Comparison of ENCODE assay signal across 8 mouse cellular contexts in genomic region chr17:45686716-45687115, GRCm38 (mm10). TPM values are rescaled to one million over a fixed set of nuclear protein-coding genes. Genes with fewer than 3 reads are reported as not detected.
A peak's percentile ranks its signal among the peaks of the same experiment; 100 is the strongest.
DNase-seq lines count a peak whose midpoint lies in the region; ATAC-seq and TF ChIP-seq lines count a peak whose summit lies in the region.

Gene Tmem63b (minus strand): TSS chr17:45686905.

- H3K9ac ChIP-seq in kidney, embryonic 16.5 days (replicated peaks; ENCODE audit: low read length) = peak within 1 kb of the TSS; percentile 95
- H3K9ac ChIP-seq in limb, embryonic 12.5 days (replicated peaks) = peak within 1 kb of the TSS; percentile 90
- H3K9ac ChIP-seq in neural tube, embryonic 14.5 days (replicated peaks; ENCODE audit: low read depth, low read length) = peak within 1 kb of the TSS; percentile 93

- no peak for TF ChIP-seq POLR2A in embryonic fibroblast, embryonic 13.5 days (IDR thresholded peaks at IDR 0.05; ENCODE audit: low read depth, low read length)

- no peak for ATAC-seq in kidney, embryonic 16.5 days (ENCODE audit: low FRiP score, low TSS enrichment)
- ATAC-seq in G1E (ENCODE audit: extremely low read depth, insufficient number of reproducible peaks, low FRiP score, poor library complexity, severe bottlenecking) = 0 out of 2 replicates have a peak, but pooled peaks have one; percentile 31
- no peak for ATAC-seq in limb, embryonic 12.5 days (ENCODE audit: insufficient number of reproducible peaks, insufficient read depth, low FRiP score, low TSS enrichment, low read depth)
- ATAC-seq in neural tube, embryonic 14.5 days (ENCODE audit: low read depth) = 0 out of 2 replicates have a peak, but pooled peaks have one; percentile 0

- H3K27me3 ChIP-seq in kidney, embryonic 16.5 days (ENCODE audit: insufficient read depth, low read length) = no peaks in the 10 kb centered on the region
- no peaks in the 10 kb centered on the region for H3K27me3 ChIP-seq in G1E (ENCODE audit: insufficient read depth, low read length)
- no peaks in the 10 kb centered on the region for H3K27me3 ChIP-seq in limb, embryonic 12.5 days
- no peaks in the 10 kb centered on the region for H3K27me3 ChIP-seq in neural tube, embryonic 14.5 days (ENCODE audit: control insufficient read depth, insufficient read depth, low read length)

- peaks cover under 1% of the 10 kb centered on the region; the same call in 1 of the 2 replicates for H3K36me3 ChIP-seq in kidney, embryonic 16.5 days (ENCODE audit: insufficient read depth, low read length)
- peaks cover 46% of the 10 kb centered on the region for H3K36me3 ChIP-seq in G1E (replicated peaks)
- H3K36me3 ChIP-seq in limb, embryonic 12.5 days = no peaks in the 10 kb centered on the region
- no peaks in the 10 kb centered on the region for H3K36me3 ChIP-seq in neural tube, embryonic 14.5 days (ENCODE audit: control insufficient read depth, insufficient read depth, low read length)

- peaks cover 19% of the 10 kb centered on the region for H3K4me1 ChIP-seq in kidney, embryonic 16.5 days (ENCODE audit: insufficient read depth, low read length)
- peaks cover 53% of the 10 kb centered on the region for H3K4me1 ChIP-seq in G1E (ENCODE audit: insufficient read depth, low read depth, low read length)
- H3K4me1 ChIP-seq in embryonic fibroblast, embryonic 13.5 days (ENCODE audit: control insufficient read depth, insufficient read depth, low read length) = peaks cover 6% of the 10 kb centered on the region; the same call in 1 of the 2 replicates
- H3K4me1 ChIP-seq in limb, embryonic 12.5 days (replicated peaks) = peaks cover 24% of the 10 kb centered on the region
- peaks cover 14% of the 10 kb centered on the region; the same call in 1 of the 2 replicates for H3K4me1 ChIP-seq in neural tube, embryonic 14.5 days (ENCODE audit: control insufficient read depth, insufficient read depth, low read length)

- H3K27ac ChIP-seq in kidney, embryonic 16.5 days (ENCODE audit: low read length) = peak within 1 kb of the TSS; percentile 81
- H3K27ac ChIP-seq in embryonic fibroblast, embryonic 13.5 days (ENCODE audit: insufficient read depth, low read length) = no peak within 1 kb of the TSS
- H3K27ac ChIP-seq in limb, embryonic 12.5 days = peak within 1 kb of the TSS; percentile 90
- peak within 1 kb of the TSS; percentile 92 for H3K27ac ChIP-seq in neural tube, embryonic 14.5 days (ENCODE audit: low read depth, low read length)

- peak within 1 kb of the TSS; percentile 96 for H3K4me3 ChIP-seq in kidney, embryonic 16.5 days (ENCODE audit: low read length)
- peak within 1 kb of the TSS; percentile 77 for H3K4me3 ChIP-seq in G1E (ENCODE audit: low read depth, low read length)
- peak within 1 kb of the TSS; percentile 90 for H3K4me3 ChIP-seq in embryonic fibroblast, embryonic 13.5 days (ENCODE audit: insufficient read depth, low read length)
- peak within 1 kb of the TSS; percentile 78 for H3K4me3 ChIP-seq in limb, embryonic 12.5 days (replicated peaks)
- peak within 1 kb of the TSS; percentile 88 for H3K4me3 ChIP-seq in neural tube, embryonic 14.5 days (ENCODE audit: low read depth, low read length)

- H3K9me3 ChIP-seq in kidney, embryonic 16.5 days (ENCODE audit: low read length) = no peaks in the 10 kb centered on the region
- no peaks in the 10 kb centered on the region for H3K9me3 ChIP-seq in G1E (replicated peaks)
- H3K9me3 ChIP-seq in limb, embryonic 12.5 days = peaks cover 2% of the 10 kb centered on the region; the same call in 1 of the 2 replicates
- H3K9me3 ChIP-seq in neural tube, embryonic 14.5 days (ENCODE audit: control insufficient read depth, low read length) = no peaks in the 10 kb centered on the region

- intact Hi-C loops in heart, postnatal 14 days (cut with DNase I) = no loop called here

- DNase-seq in kidney, adult 8-10 months = no peak
- DNase-seq in G1E (ENCODE audit: low spot score) = peak; percentile 47
- DNase-seq in heart, postnatal 14 days = no peak
- DNase-seq in cerebellum, adult 11 months = no peak

- 2% methylated on average over 12 of the region's 12 CpGs for WGBS in kidney, embryonic 16.5 days
- WGBS in limb, embryonic 12.5 days = 12% methylated on average over 12 of the region's 12 CpGs
- 6% methylated on average over 12 of the region's 12 CpGs for WGBS in neural tube, embryonic 14.5 days

- TF ChIP-seq CTCF in G1E (IDR thresholded peaks at IDR 0.05; ENCODE audit: low read depth, low read length) = no peak
- TF ChIP-seq CTCF in embryonic fibroblast, embryonic 13.5 days (IDR thresholded peaks at IDR 0.05; ENCODE audit: borderline replicate concordance, insufficient read depth, low read length) = no peak

- H3K4me2 ChIP-seq in kidney, embryonic 16.5 days (replicated peaks; ENCODE audit: low read depth, low read length) = peak within 1 kb of the TSS; percentile 91
- H3K4me2 ChIP-seq in limb, embryonic 12.5 days = peak within 1 kb of the TSS; percentile 88
- H3K4me2 ChIP-seq in neural tube, embryonic 14.5 days (ENCODE audit: low read depth, low read length) = peak within 1 kb of the TSS; percentile 71

RNA-seq across cellular contexts. Expression of gene Tmem63b, which starts in this region (rescaled TPM):
- 35.6 and 41.5 TPM in 2 replicates for polyA plus RNA-seq in kidney, embryonic 16.5 days (2015; fragmentation: Nextera tagmentation; extraction: Ambion mirVana)
- 22.6 and 25.0 TPM in 2 replicates for total RNA-seq in G1E (2014; fragmentation: Nextera tagmentation)
- total RNA-seq in G1E (2017) = 8.7 and 9.9 TPM in 2 replicates
- 18.6 and 21.6 TPM in 2 replicates for polyA plus RNA-seq in G1E (2012)
- 42.8 and 54.0 TPM in 2 replicates for polyA plus RNA-seq in embryonic fibroblast, embryonic 13.5 days (2011; ENCODE audit: insufficient read length, low read depth, missing spikeins)
- 10 to 100 TPM; 78.4 to 81.2 TPM for total RNA-seq in heart, postnatal 14 days (2021)
- polyA plus RNA-seq in limb, embryonic 12.5 days (2016; fragmentation: Nextera tagmentation; extraction: Ambion mirVana) = 34.1 and 35.8 TPM in 2 replicates
- polyA plus RNA-seq in neural tube, embryonic 14.5 days (2014; fragmentation: Nextera tagmentation; extraction: Ambion mirVana) = 108 and 117 TPM in 2 replicates

Comparison
In these comparisons a context has a peak if more than half of its experiments do, and no peak if none do; other contexts are left out.
1. ATAC-seq: peak in G1E (single experiment) and neural tube, embryonic 14.5 days (single experiment); none in kidney, embryonic 16.5 days (single experiment) and limb, embryonic 12.5 days (single experiment).
2. Peak in every context shown above with its lines, with median percentiles within 50 percentile points of each other: H3K4me2 ChIP-seq, H3K4me3 ChIP-seq and H3K9ac ChIP-seq.